Mouse (Mus musculus): ENCODE results near the gene Prkacb.

The Prkacb gene

GRCm38 (mm10) chr3:146812901-146813393 lies at the start of gene Prkacb:
Gene Prkacb (minus strand): TSS chr3:146812990.
- DNase-seq (ENCODE audit: low read depth, low spot score) = peak; percentile 92

- no peak for DNase-seq (ENCODE audit: low read depth, low spot score)
Observed at GRCm38 (mm10) chr3:146860308-146860707, 47.5 kb upstream of the Prkacb start.

- DNase-seq (ENCODE audit: low read depth, low spot score) = no peak
Observed at GRCm38 (mm10) chr3:146857373-146857772, 44.6 kb upstream of the Prkacb start.

- peak; percentile 15 for DNase-seq (ENCODE audit: low read depth, low spot score)
Observed at GRCm38 (mm10) chr3:146854473-146855087, 41.8 kb upstream of the Prkacb start.

GRCm38 (mm10) chr3:146851966-146852891 lies 39.4 kb upstream of the Prkacb start, which contains the start of gene Ttll7:
Gene Ttll7 (plus strand): TSS chr3:146852367.
- DNase-seq (ENCODE audit: low read depth, low spot score) = peak; percentile 79

GRCm38 (mm10) chr3:146849360-146849759 lies 36.6 kb upstream of the Prkacb start:
- no peak for DNase-seq (ENCODE audit: low read depth, low spot score)

GRCm38 (mm10) chr3:146848112-146848511 lies 35.3 kb upstream of the Prkacb start:
- DNase-seq (ENCODE audit: low read depth, low spot score) = no peak

GRCm38 (mm10) chr3:146846237-146846636 lies 33.4 kb upstream of the Prkacb start:
- no peak for DNase-seq (ENCODE audit: low read depth, low spot score)

- DNase-seq (ENCODE audit: low read depth, low spot score) = no peak
Observed at GRCm38 (mm10) chr3:146843470-146843869, 30.7 kb upstream of the Prkacb start.

GRCm38 (mm10) chr3:146842766-146843165 lies 30.0 kb upstream of the Prkacb start:
- no peak for DNase-seq (ENCODE audit: low read depth, low spot score)

- no peak for DNase-seq (ENCODE audit: low read depth, low spot score)
Observed at GRCm38 (mm10) chr3:146820718-146821117, 7.9 kb upstream of the Prkacb start.

GRCm38 (mm10) chr3:146813624-146814023 lies 834 bp upstream of the Prkacb start:
- no peak for DNase-seq (ENCODE audit: low read depth, low spot score)

GRCm38 (mm10) chr3:146812041-146812878 lies 530 bp downstream of the Prkacb start:
- no peak for DNase-seq (ENCODE audit: low read depth, low spot score)

- no peak for DNase-seq (ENCODE audit: low read depth, low spot score)
Observed at GRCm38 (mm10) chr3:146793554-146794257, 19.1 kb downstream of the Prkacb start.

- peak; percentile 33 for DNase-seq (ENCODE audit: low read depth, low spot score)
Observed at GRCm38 (mm10) chr3:146792144-146792748, 20.5 kb downstream of the Prkacb start.

- peak; percentile 71 for DNase-seq (ENCODE audit: low read depth, low spot score)
Observed at GRCm38 (mm10) chr3:146784233-146784632, 28.6 kb downstream of the Prkacb start.

GRCm38 (mm10) chr3:146783645-146784225 lies 29.1 kb downstream of the Prkacb start:
- peak; percentile 66 for DNase-seq (ENCODE audit: low read depth, low spot score)

- DNase-seq (ENCODE audit: low read depth, low spot score) = peak; percentile 80
Observed at GRCm38 (mm10) chr3:146782548-146782947, 30.2 kb downstream of the Prkacb start.

GRCm38 (mm10) chr3:146781131-146781530 lies 31.7 kb downstream of the Prkacb start:
- DNase-seq (ENCODE audit: low read depth, low spot score) = peak; percentile 89

GRCm38 (mm10) chr3:146780241-146780640 lies 32.5 kb downstream of the Prkacb start:
- no peak for DNase-seq (ENCODE audit: low read depth, low spot score)

Data from A20 (cell line).